Mouse (Mus musculus) erythroblast, embryonic 14.5 days (primary cell): ENCODE results near the gene Kcne4. TPM values are rescaled to one million over a fixed set of nuclear protein-coding genes. Genes with fewer than 3 reads are reported as not detected.
"Not testable (repeated sequence)": the region's sequence is repeated elsewhere in the genome, so short reads cannot be mapped to it uniquely, and the experiment has no call there.

Experiments used
- H3K27me3 ChIP-seq: 2 replicates; pipeline ENCODE4 v1.6.1; 2012; ENCODE audit warnings: inconsistent platforms; ENCODE audit not compliant: control insufficient read depth
- H3K36me3 ChIP-seq: 2 replicates; pipeline ENCODE4 v1.6.1; 2012; ENCODE audit warnings: mild to moderate bottlenecking, inconsistent platforms; ENCODE audit not compliant: control insufficient read depth
- H3K4me1 ChIP-seq: 2 replicates; pipeline ENCODE4 v1.6.1; 2012; ENCODE audit warnings: inconsistent platforms; ENCODE audit not compliant: control insufficient read depth
- H3K4me3 ChIP-seq: replicated peaks from 2 replicates; pipeline ENCODE3; 2012; ENCODE audit warnings: moderate library complexity, mild to moderate bottlenecking, inconsistent platforms
- H3K9me3 ChIP-seq: 2 replicates; pipeline ENCODE4 v1.6.1; 2012; ENCODE audit warnings: low read length, inconsistent platforms, mixed read lengths; ENCODE audit not compliant: control insufficient read depth
- GATA1 ChIP-seq: IDR thresholded peaks from 2 replicates; pipeline ENCODE4 v1.6.1; 2012; ENCODE audit warnings: low read length, inconsistent platforms, mixed read lengths
- TAL1 ChIP-seq: IDR thresholded peaks from 3 replicates; pipeline ENCODE4 v1.6.1; 2012; ENCODE audit warnings: low read length, inconsistent platforms, mixed read lengths
- polyA plus RNA-seq: library from polyadenylated mRNA; stranded (reverse); fragments of >175 nt; gene quantifications from 2 replicates; pipeline ENCODE4 v1.2.3, GENCODE M21; 2012

The Kcne4 gene
- polyA plus RNA-seq, result not detected in 2 replicates

- H3K9me3 ChIP-seq, result peaks cover 21% of the 10 kb centered on the region
- H3K27me3 ChIP-seq, result no peaks in the 10 kb centered on the region
- H3K36me3 ChIP-seq, result no peaks in the 10 kb centered on the region
- H3K4me3 ChIP-seq, result no peak within 1 kb of the TSS
- TF ChIP-seq TAL1 (no peak), GATA1 (no peak)
- no peaks in the 10 kb centered on the region for H3K4me1 ChIP-seq
These were observed at the start of gene Kcne4 for GRCm38 (mm10) chr1:78816639-78817038. Kcne4 (plus strand) TSS chr1:78816758.

GRCm38 (mm10) chr1:78781899-78782298 lies 34.7 kb upstream of the Kcne4 start:
- TF ChIP-seq GATA1 (no peak), TAL1 (no peak)
- Histone ChIP-seq H3K4me3 (no peak overlapping the region), H3K36me3 (no peaks in the 10 kb centered on the region), H3K4me1 (no peaks in the 10 kb centered on the region), H3K9me3 (peaks cover 7% of the 10 kb centered on the region), H3K27me3 (no peaks in the 10 kb centered on the region)

GRCm38 (mm10) chr1:78784936-78785335 lies 31.6 kb upstream of the Kcne4 start:
- H3K9me3 ChIP-seq, H3K4me1 ChIP-seq, H3K36me3 ChIP-seq, H3K27me3 ChIP-seq, H3K4me3 ChIP-seq: not testable (repeated sequence)

GRCm38 (mm10) chr1:78789744-78790143 lies 26.8 kb upstream of the Kcne4 start:
- Histone ChIP-seq H3K4me1 (no peaks in the 10 kb centered on the region), H3K36me3 (no peaks in the 10 kb centered on the region), H3K4me3 (no peak overlapping the region), H3K27me3 (no peaks in the 10 kb centered on the region), H3K9me3 (no peaks in the 10 kb centered on the region; the same call in 1 of the 2 replicates)
- no peak for TF ChIP-seq GATA1
- TF ChIP-seq TAL1, result no peak

- Histone ChIP-seq H3K36me3 (no peaks in the 10 kb centered on the region), H3K27me3 (no peaks in the 10 kb centered on the region), H3K9me3 (no peaks in the 10 kb centered on the region), H3K4me1 (no peaks in the 10 kb centered on the region), H3K4me3 (no peak overlapping the region)
- TF ChIP-seq GATA1 (no peak), TAL1 (no peak)
These were observed 9.1 kb upstream of the Kcne4 start for GRCm38 (mm10) chr1:78807428-78807827.

- no peak for TF ChIP-seq GATA1
- TF ChIP-seq TAL1, result no peak
- Histone ChIP-seq H3K27me3 (no peaks in the 10 kb centered on the region), H3K4me1 (no peaks in the 10 kb centered on the region), H3K9me3 (no peaks in the 10 kb centered on the region), H3K4me3 (no peak overlapping the region), H3K36me3 (no peaks in the 10 kb centered on the region)
These were observed 6.7 kb upstream of the Kcne4 start for GRCm38 (mm10) chr1:78809819-78810218.

- no peak for TF ChIP-seq TAL1
- TF ChIP-seq GATA1, result no peak
These were observed 5.7 kb upstream of the Kcne4 start for GRCm38 (mm10) chr1:78810904-78811303.

GRCm38 (mm10) chr1:78811975-78812490 lies 4.5 kb upstream of the Kcne4 start:
- H3K36me3 ChIP-seq, result no peaks in the 10 kb centered on the region
- no peaks in the 10 kb centered on the region for H3K9me3 ChIP-seq
- H3K4me1 ChIP-seq, result no peaks in the 10 kb centered on the region
- TF ChIP-seq GATA1 (no peak), TAL1 (no peak)
- H3K27me3 ChIP-seq, result no peaks in the 10 kb centered on the region
- H3K4me3 ChIP-seq, result no peak overlapping the region

More at GRCm38 (mm10) chr1:78810904-78811303, 5.7 kb upstream of the Kcne4 start:
- Histone ChIP-seq H3K4me3 (no peak overlapping the region), H3K36me3 (no peaks in the 10 kb centered on the region), H3K4me1 (no peaks in the 10 kb centered on the region), H3K27me3 (no peaks in the 10 kb centered on the region), H3K9me3 (no peaks in the 10 kb centered on the region)

- H3K36me3 ChIP-seq, result no peaks in the 10 kb centered on the region
- no peak overlapping the region for H3K4me3 ChIP-seq
- H3K4me1 ChIP-seq, result no peaks in the 10 kb centered on the region
- TF ChIP-seq TAL1 (no peak), GATA1 (no peak)
- peaks cover 29% of the 10 kb centered on the region for H3K9me3 ChIP-seq
- no peaks in the 10 kb centered on the region for H3K27me3 ChIP-seq
These were observed 1.2 kb downstream of the Kcne4 start for GRCm38 (mm10) chr1:78817756-78818155.
